Mouse (Mus musculus) lung, postnatal 36 days (tissue): ENCODE measurements around the gene Pdcd5.
A peak's percentile ranks its signal among the peaks of the same experiment; 100 is the strongest.

ENCODE experiments used
- DNase-seq: peaks from one replicate; pipeline ENCODE4 v3.0.0; 2022; ENCODE audit warnings: mixed read lengths

The Pdcd5 gene

DNA sequence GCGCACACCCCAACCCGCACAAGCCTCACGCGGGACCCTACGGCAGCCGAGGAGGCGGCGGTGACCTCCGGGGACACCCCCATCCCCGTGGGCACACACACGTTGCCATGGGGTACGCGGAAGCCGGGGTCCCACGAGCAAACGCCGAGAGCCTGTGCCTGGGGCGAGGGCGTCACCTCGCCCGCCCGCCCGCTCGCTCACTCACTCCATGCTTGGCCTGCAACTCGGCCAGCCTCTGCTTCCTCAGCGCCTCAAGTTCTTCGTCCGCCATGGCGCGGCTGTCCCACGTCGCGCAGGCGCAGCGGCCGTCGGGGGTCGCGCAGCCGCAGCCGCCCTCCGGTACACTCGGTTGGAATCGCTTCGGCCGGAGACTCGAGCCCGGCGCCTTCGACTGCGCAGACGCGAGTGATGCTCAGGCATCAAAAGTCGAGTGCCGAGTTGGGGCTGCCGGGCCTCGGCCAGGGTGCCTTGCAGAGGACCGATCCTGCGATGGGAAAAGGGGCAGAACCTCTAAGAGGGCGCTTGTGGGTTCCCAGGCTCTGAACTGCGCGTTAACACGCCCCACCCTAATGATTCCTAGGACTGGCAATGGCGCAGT is at the start of gene Pdcd5:
TSS of gene Pdcd5 (minus strand) at position 421 of the 598 bp plus-strand sequence.
- DNase-seq, result peak; percentile 97

- no peak for DNase-seq
Observed at GRCm38 (mm10) chr7:35692641-35693040, 45.3 kb upstream of the Pdcd5 start.

DNA sequence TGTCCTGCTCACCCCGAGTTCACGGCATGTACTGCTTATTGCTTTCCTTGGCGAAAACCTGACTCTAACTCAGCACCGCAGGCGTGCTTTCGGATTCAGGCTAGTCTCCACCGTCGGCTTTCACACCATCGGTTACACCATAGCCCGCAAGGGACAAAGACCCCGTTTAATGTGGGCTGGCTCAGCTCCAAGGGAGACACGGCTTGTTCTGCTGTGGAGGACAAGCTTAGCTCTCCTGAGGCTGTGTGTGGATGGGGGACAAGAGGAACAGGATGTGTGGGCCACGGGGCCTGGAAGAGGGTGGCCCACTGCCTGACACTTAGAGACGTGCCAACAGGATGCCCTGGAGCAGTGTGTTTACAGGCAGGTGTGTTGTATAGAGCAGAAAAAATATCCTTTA is 44.8 kb upstream of the Pdcd5 start:
- DNase-seq, result no peak

GRCm38 (mm10) chr7:35688781-35689349 is 41.5 kb upstream of the Pdcd5 start:
- no peak for DNase-seq

DNA sequence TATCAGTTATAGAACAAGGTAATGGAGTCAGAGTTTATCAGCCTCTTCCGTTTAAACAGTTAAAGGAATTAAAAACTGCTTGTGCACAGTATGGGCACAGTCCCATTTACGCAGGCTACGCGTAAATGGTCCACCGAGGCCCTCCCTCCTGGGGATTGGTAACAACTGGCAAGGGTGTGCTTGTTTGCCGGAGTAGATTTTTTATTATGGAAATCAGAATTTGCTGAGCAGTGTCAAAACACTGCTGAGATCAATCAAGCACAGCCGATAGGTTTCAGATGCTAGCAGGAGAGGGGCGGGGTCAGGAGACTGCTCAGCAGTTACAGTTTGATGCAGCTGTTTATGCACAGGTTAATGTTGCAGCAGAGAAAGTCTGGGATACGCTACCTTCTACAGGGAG is 41.0 kb upstream of the Pdcd5 start:
- DNase-seq, result no peak

- peak; percentile 35 for DNase-seq
Observed at GRCm38 (mm10) chr7:35687229-35687628, 39.9 kb upstream of the Pdcd5 start.

- DNase-seq, result peak; percentile 44
Observed at GRCm38 (mm10) chr7:35686756-35687155, 39.4 kb upstream of the Pdcd5 start.

- peak; percentile 30 for DNase-seq
Observed at GRCm38 (mm10) chr7:35686216-35686615, 38.9 kb upstream of the Pdcd5 start.

- DNase-seq, result no peak
Observed at GRCm38 (mm10) chr7:35683409-35684122, 36.2 kb upstream of the Pdcd5 start.

DNA sequence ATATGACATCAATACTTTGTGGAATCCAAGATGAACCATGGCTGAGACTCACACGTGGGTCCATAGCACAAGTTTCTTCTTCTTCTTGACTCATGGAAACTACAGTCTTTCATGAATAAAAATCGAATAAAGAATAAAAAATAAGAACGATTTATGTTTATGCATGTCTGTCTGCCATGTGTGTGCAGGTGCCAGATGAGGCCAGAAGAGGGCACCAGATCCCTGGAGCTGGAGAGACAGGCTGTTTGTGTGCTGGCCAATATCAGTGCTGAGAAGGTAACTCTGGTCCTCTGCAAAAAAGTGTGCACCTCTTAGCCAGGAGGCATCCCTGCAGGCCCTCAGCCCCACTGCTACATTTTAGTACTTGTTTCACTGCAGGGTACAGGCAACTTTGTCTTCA is 34.2 kb upstream of the Pdcd5 start:
- DNase-seq, result no peak

DNA sequence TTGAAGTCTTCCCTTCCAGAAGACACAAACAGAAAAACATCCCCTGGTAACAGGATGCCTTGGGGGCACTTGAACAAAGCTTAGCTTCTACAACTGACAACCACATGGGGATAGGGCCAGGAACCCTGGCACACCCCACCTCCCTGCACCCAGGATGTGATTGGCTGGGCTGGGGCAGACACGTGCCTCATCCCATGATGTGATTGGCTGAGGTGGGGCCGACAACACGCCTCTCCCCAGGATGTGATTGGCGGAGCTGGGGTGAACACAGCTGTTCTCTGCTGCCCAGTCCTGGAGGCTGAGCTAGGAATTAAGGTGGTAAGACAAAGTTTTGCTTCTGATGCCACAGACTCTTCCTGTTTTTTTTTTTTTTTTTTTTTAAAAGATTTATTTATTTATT is 31.7 kb upstream of the Pdcd5 start:
- DNase-seq, result no peak

- DNase-seq, result no peak
Observed at GRCm38 (mm10) chr7:35668066-35669041, 21.0 kb upstream of the Pdcd5 start.

- no peak for DNase-seq
Observed at GRCm38 (mm10) chr7:35663790-35664376, 16.6 kb upstream of the Pdcd5 start.

DNA sequence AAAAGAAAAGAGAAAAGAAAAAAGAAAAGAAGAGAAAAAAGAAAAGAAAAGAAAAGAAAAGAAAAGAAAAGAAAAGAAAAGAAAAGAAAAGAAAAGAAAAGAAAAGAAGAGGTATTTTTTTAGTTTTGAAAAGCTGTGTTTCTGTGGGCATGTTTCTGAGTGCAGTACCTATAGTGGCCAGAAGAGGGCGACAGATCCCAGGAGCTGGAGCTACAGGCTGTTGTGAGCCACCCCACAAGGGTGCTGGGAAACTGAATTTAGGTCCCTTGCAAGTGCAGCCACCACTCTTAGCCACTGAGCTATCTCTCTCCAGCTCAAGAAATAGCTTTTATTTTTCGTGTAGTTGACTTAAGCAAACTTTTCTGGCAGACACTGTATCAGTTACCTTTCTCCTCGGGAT is 11.9 kb upstream of the Pdcd5 start:
- peak; percentile 28 for DNase-seq

DNA sequence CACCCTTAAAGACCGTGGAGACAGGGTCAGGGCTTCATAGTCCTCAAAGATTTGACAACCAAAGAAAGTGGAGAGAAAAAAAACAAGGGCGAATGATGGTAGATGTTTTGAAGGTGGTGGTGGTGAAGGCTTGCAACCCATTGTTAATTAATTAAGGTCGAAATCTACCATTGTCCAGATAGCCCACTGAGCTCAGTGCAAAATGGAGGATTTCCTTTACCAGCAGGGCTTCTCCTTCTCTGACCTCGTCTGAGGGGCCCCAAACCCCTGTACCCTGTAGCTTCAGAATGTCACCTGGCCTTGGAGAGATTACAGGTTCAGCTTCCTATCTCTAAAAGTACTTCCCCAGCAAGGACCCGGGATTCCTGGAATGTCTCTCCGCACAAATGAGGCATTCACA is 10.5 kb upstream of the Pdcd5 start:
- DNase-seq, result no peak

DNA sequence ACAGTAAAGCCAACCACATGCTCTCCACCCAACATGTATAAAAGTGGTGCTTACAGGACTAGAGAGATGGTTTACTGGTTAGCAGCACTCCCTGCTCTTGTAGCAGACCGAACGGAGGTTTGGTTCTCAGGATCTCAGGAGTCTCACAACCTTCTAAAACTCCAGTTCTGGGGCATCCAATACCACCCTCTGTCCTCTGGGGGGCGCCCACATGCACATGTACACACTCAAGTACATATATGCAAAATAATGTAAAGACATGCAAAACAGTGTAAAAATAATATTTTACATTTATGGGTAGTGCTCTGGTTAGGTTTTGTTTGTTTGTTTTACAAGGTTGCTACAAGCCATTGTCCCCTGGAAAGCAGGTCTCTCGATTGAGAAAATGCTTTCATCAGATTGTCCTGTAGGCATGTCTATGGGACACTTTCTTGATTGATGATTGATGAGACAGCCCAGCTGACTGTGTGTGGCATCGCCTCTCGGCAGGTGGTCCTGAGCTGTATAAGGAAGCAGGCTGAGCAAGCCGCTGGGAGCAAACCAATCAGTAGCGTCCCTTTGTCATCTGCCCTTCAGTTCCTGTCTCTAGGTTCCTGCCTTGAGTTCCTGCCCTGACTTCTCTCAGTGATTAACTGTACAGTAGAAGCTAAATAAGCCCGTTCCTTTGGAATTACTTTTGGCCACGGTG is 4.4 kb upstream of the Pdcd5 start:
- DNase-seq, result no peak

GRCm38 (mm10) chr7:35650716-35651410 is 3.5 kb upstream of the Pdcd5 start:
- no peak for DNase-seq

GRCm38 (mm10) chr7:35649071-35649470 is 1.8 kb upstream of the Pdcd5 start:
- DNase-seq, result peak; percentile 46

- DNase-seq, result no peak
Observed at GRCm38 (mm10) chr7:35648239-35649069, 1.1 kb upstream of the Pdcd5 start.

DNA sequence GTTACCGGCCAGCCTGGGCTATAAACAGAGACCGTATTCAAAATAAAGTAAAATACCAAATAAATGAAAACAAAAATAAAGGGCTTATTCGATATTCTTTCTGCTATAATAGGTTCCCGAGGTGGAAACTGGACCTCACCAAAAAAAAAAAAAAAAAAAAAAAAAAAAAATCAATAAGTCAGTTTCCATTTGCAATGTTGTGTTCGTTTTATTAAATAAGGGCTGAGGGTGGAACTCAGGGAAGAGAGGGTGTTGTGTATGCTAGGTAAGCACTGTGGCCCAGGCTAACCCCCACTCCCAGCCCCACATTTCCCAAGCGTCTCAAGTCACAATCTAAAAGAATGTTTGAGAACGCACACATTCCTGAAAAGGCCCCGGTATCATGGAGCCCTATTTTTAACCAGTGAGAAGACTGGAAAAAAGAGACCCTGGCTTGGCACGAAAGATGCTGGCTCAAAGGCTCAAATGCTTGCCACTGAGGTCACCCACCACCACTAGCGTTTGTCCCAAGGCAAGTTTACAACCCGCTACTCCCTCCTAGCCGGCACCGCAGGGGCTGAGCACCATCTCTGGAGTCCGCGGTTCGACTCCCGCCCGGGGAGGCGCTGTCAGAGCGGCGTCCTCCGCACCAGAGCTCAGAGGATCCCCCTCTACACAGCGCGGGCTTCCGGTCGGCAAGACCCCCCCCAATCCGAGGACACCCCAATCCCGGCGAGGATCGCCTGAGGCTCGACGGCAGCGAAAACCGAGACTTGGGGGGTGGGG is 822 bp downstream of the Pdcd5 start:
- peak; percentile 5 for DNase-seq
